Comparison of ENCODE assay signal across 18 mouse cellular contexts in genomic region chr4:141603921-141604320, GRCm38 (mm10). TPM values are rescaled to one million over a fixed set of nuclear protein-coding genes. Genes with fewer than 3 reads are reported as not detected.
DNase-seq lines count a peak whose midpoint lies in the region; ATAC-seq and TF ChIP-seq lines count a peak whose summit lies in the region.
"Had no signal": no experiment of that assay in that cellular context is flagged by ENCODE, and none has a peak within 500 bp of the region (broad histone marks: within the 10 kb centered on the region; RNA-seq: fewer than 3 reads in every experiment).

No protein-coding gene starts in this region.

- intact Hi-C loops in heart, postnatal 36 days (cut with DNase I): no loop called here

- DNase-seq in heart, postnatal 36 days: no peak
- DNase-seq in kidney, postnatal 10 days: peak; percentile 32
- no peak for DNase-seq in kidney, adult 8-10 months
- DNase-seq in urinary bladder, adult 18-20 months (ENCODE audit: low spot score in 2 of 2): no peak
- no peak for DNase-seq in right cerebral cortex, postnatal 36 days (ENCODE audit: low spot score in 2 of 2)
- DNase-seq: cerebellum, adult 11 months; cerebellum, postnatal 25 days; right cerebral cortex, adult 18-20 months; thymus, adult 18-20 months had no signal

- H3K9me3 ChIP-seq in heart, embryonic 12.5 days (replicated peaks): no peaks in the 10 kb centered on the region
- H3K9me3 ChIP-seq in intestine, postnatal 0 days (ENCODE audit: control insufficient read depth): no peaks in the 10 kb centered on the region
- H3K9me3 ChIP-seq: forebrain, embryonic 12.5 days; hindbrain, embryonic 10.5 days; liver, embryonic 12.5 days; midbrain, embryonic 13.5 days had no signal

- H3K27me3 ChIP-seq in heart, embryonic 12.5 days (replicated peaks): no peaks in the 10 kb centered on the region
- H3K27me3 ChIP-seq in intestine, postnatal 0 days (replicated peaks; ENCODE audit: control insufficient read depth, insufficient read depth, low read length): no peaks in the 10 kb centered on the region

- H3K4me1 ChIP-seq in heart, embryonic 12.5 days (replicated peaks): peaks cover 53% of the 10 kb centered on the region
- peaks cover 61% of the 10 kb centered on the region for H3K4me1 ChIP-seq in bone marrow macrophage, adult 2 months (ENCODE audit: control insufficient read depth, insufficient read depth, low read length)
- 0 out of 2 replicates have a peak, but pooled peaks cover 10% of the 10 kb centered on the region for H3K4me1 ChIP-seq in intestine, postnatal 0 days (replicated peaks; ENCODE audit: control insufficient read depth, insufficient read depth, low read length)

- H3K4me2 ChIP-seq in heart, embryonic 12.5 days: no peak overlapping the region
- no peak overlapping the region for H3K4me2 ChIP-seq in intestine, postnatal 0 days (replicated peaks; ENCODE audit: low read depth)
- H3K4me2 ChIP-seq: forebrain, embryonic 12.5 days; liver, embryonic 12.5 days; midbrain, embryonic 13.5 days had no signal

- H3K27ac ChIP-seq in heart, embryonic 12.5 days (ENCODE audit: poor library complexity, severe bottlenecking): peak overlapping the region; percentile 45
- peak overlapping the region; percentile 15; the same call in 1 of the 2 replicates for H3K27ac ChIP-seq in bone marrow macrophage, adult 2 months (ENCODE audit: insufficient read depth, low read depth, low read length)
- H3K27ac ChIP-seq in intestine, postnatal 0 days (ENCODE audit: low read depth, low read length): peak overlapping the region; percentile 28; the same call in 1 of the 2 replicates
- H3K27ac ChIP-seq: forebrain, embryonic 12.5 days; hindbrain, embryonic 10.5 days; liver, embryonic 12.5 days; midbrain, embryonic 13.5 days had no signal

- H3K36me3 ChIP-seq in heart, embryonic 12.5 days: no peaks in the 10 kb centered on the region
- H3K36me3 ChIP-seq in intestine, postnatal 0 days (ENCODE audit: control insufficient read depth, insufficient read depth): no peaks in the 10 kb centered on the region
- H3K36me3 ChIP-seq: forebrain, embryonic 12.5 days; hindbrain, embryonic 10.5 days; liver, embryonic 12.5 days; midbrain, embryonic 13.5 days had no signal

- no peak for ATAC-seq in heart, embryonic 12.5 days (ENCODE audit: insufficient number of reproducible peaks, low FRiP score)
- no peak for ATAC-seq in intestine, postnatal 0 days
- ATAC-seq: liver, embryonic 12.5 days; midbrain, embryonic 13.5 days had no signal

- no peak for TF ChIP-seq CTCF in bone marrow macrophage, adult 2 months (IDR thresholded peaks at IDR 0.05; ENCODE audit: low read depth, low read length)
- TF ChIP-seq CTCF in intestine, postnatal 0 days (IDR thresholded peaks at IDR 0.05; ENCODE audit: low read depth): no peak

- TF ChIP-seq POLR2A in bone marrow macrophage, adult 2 months (IDR thresholded peaks at IDR 0.05; ENCODE audit: borderline replicate concordance, low read depth, low read length): no peak

- no peak overlapping the region for H3K4me3 ChIP-seq in heart, embryonic 12.5 days
- 0 out of 2 replicates have a peak overlapping the region, but pooled peaks have one; percentile 64 for H3K4me3 ChIP-seq in bone marrow macrophage, adult 2 months (ENCODE audit: insufficient read depth, low read length)
- H3K4me3 ChIP-seq in intestine, postnatal 0 days (ENCODE audit: low read depth, low read length): no peak overlapping the region
- H3K4me3 ChIP-seq: forebrain, embryonic 12.5 days; hindbrain, embryonic 10.5 days; liver, embryonic 12.5 days; midbrain, embryonic 13.5 days; myocyte had no signal

- H3K9ac ChIP-seq in heart, embryonic 12.5 days: no peak overlapping the region
- no peak overlapping the region for H3K9ac ChIP-seq in intestine, postnatal 0 days (ENCODE audit: low read depth, low read length)
- H3K9ac ChIP-seq: forebrain, embryonic 12.5 days; liver, embryonic 12.5 days; midbrain, embryonic 13.5 days had no signal

- 54% methylated on average over 4 of the region's 4 CpGs for WGBS in heart, embryonic 12.5 days
- WGBS in intestine, postnatal 0 days: 68% methylated on average over 4 of the region's 4 CpGs

RNA-seq across cellular contexts. Expression of gene Fblim1, which starts 2.0 kb away (rescaled TPM):
- polyA plus RNA-seq in heart, embryonic 12.5 days (2016; fragmentation: Nextera tagmentation; extraction: Ambion mirVana): 70.1 and 70.6 TPM in 2 replicates
- 100 to 1,000 TPM; 231 to 294 TPM for total RNA-seq in heart, postnatal 36 days (2021)
- polyA plus RNA-seq in bone marrow macrophage, adult 2 months (2012; ENCODE audit: insufficient read depth, insufficient read length, missing spikeins): 60.2 and 65.0 TPM in 2 replicates
- 52.8 and 59.2 TPM in 2 replicates for polyA plus RNA-seq in intestine, postnatal 0 days (2015; fragmentation: Nextera tagmentation; extraction: Ambion mirVana)

RNA-seq across cellular contexts. Expression of gene Tmem82, which starts 14.5 kb away (rescaled TPM):
- 0.19 and 0.37 TPM in 2 replicates for polyA plus RNA-seq in heart, embryonic 12.5 days (2016; fragmentation: Nextera tagmentation; extraction: Ambion mirVana)
- 10 to 100 TPM; 26.1 to 29.2 TPM for total RNA-seq in heart, postnatal 36 days (2021)
- polyA plus RNA-seq in bone marrow macrophage, adult 2 months (2012; ENCODE audit: insufficient read depth, insufficient read length, missing spikeins): 2.4 and 3.3 TPM in 2 replicates
- polyA plus RNA-seq in intestine, postnatal 0 days (2015; fragmentation: Nextera tagmentation; extraction: Ambion mirVana): 42.0 and 45.7 TPM in 2 replicates

RNA-seq across cellular contexts. Expression of gene Slc25a34, which starts 19.7 kb away (rescaled TPM):
- 0.21 and 0.24 TPM in 2 replicates for polyA plus RNA-seq in heart, embryonic 12.5 days (2016; fragmentation: Nextera tagmentation; extraction: Ambion mirVana)
- 100 to 1,000 TPM; 160 to 170 TPM for total RNA-seq in heart, postnatal 36 days (2021)
- polyA plus RNA-seq in bone marrow macrophage, adult 2 months (2012; ENCODE audit: insufficient read depth, insufficient read length, missing spikeins): 0.48 and 0.49 TPM in 2 replicates
- 23.8 and 25.7 TPM in 2 replicates for polyA plus RNA-seq in intestine, postnatal 0 days (2015; fragmentation: Nextera tagmentation; extraction: Ambion mirVana)
- polyA plus RNA-seq: embryonic facial prominence, embryonic 11.5 days; forebrain, embryonic 12.5 days; liver, embryonic 12.5 days had no signal

Comparison
In these comparisons a context has a peak if more than half of its experiments do, and no peak if none do; other contexts are left out.
1. RNA of gene Tmem82, which starts 14.5 kb away (polyA plus RNA-seq): 42.0 to 45.7 TPM in intestine, postnatal 0 days; 2.4 to 3.3 TPM in bone marrow macrophage, adult 2 months and 0.19 to 0.37 TPM in heart, embryonic 12.5 days; every median in the first group is over 10 times any median in the second.
2. RNA of gene Slc25a34, which starts 19.7 kb away (polyA plus RNA-seq): 23.8 to 25.7 TPM in intestine, postnatal 0 days; 0.48 to 0.49 TPM in bone marrow macrophage, adult 2 months and 0.21 to 0.24 TPM in heart, embryonic 12.5 days; every median in the first group is over 10 times any median in the second.
3. Peak in every context shown above with its lines, with median percentiles within 50 percentile points of each other: H3K27ac ChIP-seq.